Mouse (Mus musculus): ENCODE measurements at regions not wholly inside any gene's neighbourhood (a gene's known extent, or its start where the extent isn't known, plus 50 kb on each side); places are given as distances from the start of the nearest gene placed in this dataset.

DNA sequence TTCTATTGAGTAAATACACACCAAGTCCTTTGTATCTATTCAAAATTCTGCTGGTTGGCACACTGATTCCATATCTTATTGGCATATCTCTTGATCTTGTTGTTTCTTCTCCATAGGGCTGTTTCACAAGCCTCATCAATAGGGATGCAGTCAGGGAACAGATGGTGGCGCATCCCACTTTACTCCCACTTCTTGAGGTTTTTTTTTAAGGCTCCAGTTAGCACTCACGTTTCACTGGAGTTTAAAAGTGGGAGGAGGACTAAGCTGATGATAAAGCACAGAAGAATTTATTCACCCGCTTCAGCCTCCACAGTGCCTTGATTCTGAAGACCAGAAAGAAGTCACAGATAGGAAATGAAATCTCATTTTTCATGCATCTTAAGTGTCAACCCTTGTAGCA is 199.8 kb downstream of the Fam198b start:
- H3K4me3 ChIP-seq (ENCODE audit: low read depth, low read length): no peak overlapping the region
- no peaks in the 10 kb centered on the region for H3K27me3 ChIP-seq (ENCODE audit: insufficient read depth, low read length)
- no peak overlapping the region for H3K9ac ChIP-seq (replicated peaks; ENCODE audit: low read length, poor library complexity, severe bottlenecking)
- DNase-seq (ENCODE audit: low spot score) (no peak), ATAC-seq (ENCODE audit: low FRiP score) (no peak)
- no peak for TF ChIP-seq CTCF (IDR thresholded peaks at IDR 0.05)
- no peak overlapping the region for H3K4me2 ChIP-seq (ENCODE audit: low read depth, low read length, poor library complexity, severe bottlenecking)
- H3K9me3 ChIP-seq (ENCODE audit: low read length): no peaks in the 10 kb centered on the region
- WGBS: 71% methylated on average over 3 of the region's 3 CpGs
- H3K27ac ChIP-seq (ENCODE audit: low read depth, low read length): no peak overlapping the region
- no peaks in the 10 kb centered on the region for H3K36me3 ChIP-seq (ENCODE audit: insufficient read depth, low read length)
- H3K4me1 ChIP-seq (ENCODE audit: insufficient read depth, low read length): no peaks in the 10 kb centered on the region

- no peak overlapping the region for H3K9ac ChIP-seq (replicated peaks; ENCODE audit: low read length, poor library complexity, severe bottlenecking)
- no peak overlapping the region for H3K4me2 ChIP-seq (ENCODE audit: low read depth, low read length, poor library complexity, severe bottlenecking)
- no peaks in the 10 kb centered on the region for H3K4me1 ChIP-seq (ENCODE audit: insufficient read depth, low read length)
- no peak overlapping the region for H3K27ac ChIP-seq (ENCODE audit: low read depth, low read length)
- no peak overlapping the region for H3K4me3 ChIP-seq (ENCODE audit: low read depth, low read length)
- no peak for ATAC-seq (ENCODE audit: low FRiP score)
- H3K27me3 ChIP-seq (ENCODE audit: insufficient read depth, low read length): no peaks in the 10 kb centered on the region
- no peaks in the 10 kb centered on the region for H3K9me3 ChIP-seq (ENCODE audit: low read length)
- DNase-seq (ENCODE audit: low spot score): peak; percentile 14
- no peak for TF ChIP-seq CTCF (IDR thresholded peaks at IDR 0.05)
- H3K36me3 ChIP-seq (ENCODE audit: insufficient read depth, low read length): no peaks in the 10 kb centered on the region
- 90% methylated on average over 3 of the region's 3 CpGs for WGBS
Observed at GRCm38 (mm10) chr3:80099625-80100024, 215.3 kb downstream of the Fam198b start.

DNA sequence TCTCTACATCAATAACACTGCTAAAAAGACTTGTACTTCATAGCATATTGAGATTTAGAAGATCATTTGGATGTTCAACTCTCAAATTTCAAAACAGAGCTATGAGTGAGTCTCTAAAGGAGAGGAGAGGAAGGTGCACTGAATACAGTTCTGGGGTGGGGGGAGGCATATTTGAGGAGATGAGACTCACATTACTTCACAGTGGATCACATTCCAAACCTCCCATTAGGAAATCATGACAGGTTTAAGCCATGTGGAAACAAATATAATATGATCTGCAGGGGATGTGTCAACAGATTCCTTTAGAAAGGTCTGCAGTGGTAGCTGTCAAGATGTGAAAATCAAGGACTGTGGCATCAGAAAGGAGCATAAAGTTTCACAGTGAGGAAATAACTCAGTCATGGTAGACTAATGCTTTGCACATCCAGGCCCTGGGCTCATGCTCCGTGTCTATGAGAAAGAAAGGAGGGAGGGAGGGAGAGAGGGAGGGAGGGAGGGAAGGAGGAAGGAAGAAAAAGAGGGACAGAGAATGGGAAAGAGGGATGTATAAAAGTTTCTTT is 235.9 kb downstream of the Fam198b start:
- no peak for TF ChIP-seq CTCF (IDR thresholded peaks at IDR 0.05)
- WGBS: 60% methylated on average over 1 of the region's 1 CpGs

GRCm38 (mm10) chr3:80123666-80124065 is 239.3 kb downstream of the Fam198b start:
- Histone ChIP-seq H3K4me1 (ENCODE audit: insufficient read depth, low read length) (no peaks in the 10 kb centered on the region), H3K4me2 (ENCODE audit: low read depth, low read length, poor library complexity, severe bottlenecking) (no peak overlapping the region), H3K36me3 (ENCODE audit: insufficient read depth, low read length) (no peaks in the 10 kb centered on the region), H3K27ac (ENCODE audit: low read depth, low read length) (no peak overlapping the region), H3K9ac (replicated peaks; ENCODE audit: low read length, poor library complexity, severe bottlenecking) (no peak overlapping the region), H3K4me3 (ENCODE audit: low read depth, low read length) (no peak overlapping the region), H3K27me3 (ENCODE audit: insufficient read depth, low read length) (no peaks in the 10 kb centered on the region), H3K9me3 (ENCODE audit: low read length) (no peaks in the 10 kb centered on the region)
- WGBS: 82% methylated on average over 6 of the region's 6 CpGs
- no peak for DNase-seq (ENCODE audit: low spot score)
- no peak for ATAC-seq (ENCODE audit: low FRiP score)
- no peak for TF ChIP-seq CTCF (IDR thresholded peaks at IDR 0.05)

More for the DNA sequence above, 235.9 kb downstream of the Fam198b start:
- H3K4me1 ChIP-seq (ENCODE audit: insufficient read depth, low read length): no peaks in the 10 kb centered on the region
- no peaks in the 10 kb centered on the region for H3K36me3 ChIP-seq (ENCODE audit: insufficient read depth, low read length)
- no peak overlapping the region for H3K4me2 ChIP-seq (ENCODE audit: low read depth, low read length, poor library complexity, severe bottlenecking)
- no peak overlapping the region for H3K27ac ChIP-seq (ENCODE audit: low read depth, low read length)
- H3K27me3 ChIP-seq (ENCODE audit: insufficient read depth, low read length): no peaks in the 10 kb centered on the region
- H3K9ac ChIP-seq (replicated peaks; ENCODE audit: low read length, poor library complexity, severe bottlenecking): no peak overlapping the region
- H3K9me3 ChIP-seq (ENCODE audit: low read length): no peaks in the 10 kb centered on the region
- DNase-seq (ENCODE audit: low spot score) (no peak), ATAC-seq (ENCODE audit: low FRiP score) (no peak)
- no peak overlapping the region for H3K4me3 ChIP-seq (ENCODE audit: low read depth, low read length)

GRCm38 (mm10) chr3:80124621-80125020 is 240.3 kb downstream of the Fam198b start:
- ATAC-seq (ENCODE audit: low FRiP score) (no peak), DNase-seq (ENCODE audit: low spot score) (no peak)
- WGBS: 87% methylated on average over 8 of the region's 8 CpGs
- Histone ChIP-seq H3K36me3 (ENCODE audit: insufficient read depth, low read length) (no peaks in the 10 kb centered on the region), H3K9ac (replicated peaks; ENCODE audit: low read length, poor library complexity, severe bottlenecking) (no peak overlapping the region), H3K4me2 (ENCODE audit: low read depth, low read length, poor library complexity, severe bottlenecking) (no peak overlapping the region), H3K4me1 (ENCODE audit: insufficient read depth, low read length) (no peaks in the 10 kb centered on the region), H3K9me3 (ENCODE audit: low read length) (no peaks in the 10 kb centered on the region), H3K4me3 (ENCODE audit: low read depth, low read length) (no peak overlapping the region), H3K27ac (ENCODE audit: low read depth, low read length) (no peak overlapping the region), H3K27me3 (ENCODE audit: insufficient read depth, low read length) (no peaks in the 10 kb centered on the region)
- TF ChIP-seq CTCF (IDR thresholded peaks at IDR 0.05): no peak

DNA sequence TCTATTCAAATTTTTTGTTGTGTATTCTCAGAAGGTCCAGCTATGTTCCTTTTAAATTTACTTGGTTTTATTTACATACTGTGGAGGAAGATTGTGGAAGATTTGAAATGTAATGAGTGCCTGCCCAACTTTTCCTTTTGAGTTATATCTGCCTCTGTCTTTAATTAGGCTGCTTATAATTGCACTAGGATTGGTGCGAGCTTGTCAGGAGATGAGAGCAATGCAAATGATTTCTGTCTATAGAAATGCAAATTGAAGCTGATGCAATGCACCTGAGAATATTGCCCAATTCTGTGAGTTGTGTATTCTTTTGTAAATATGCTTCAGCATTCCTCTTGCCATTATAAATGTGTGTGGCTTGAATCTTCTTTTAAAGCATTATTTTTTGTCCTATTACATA is 257.4 kb downstream of the Fam198b start:
- TF ChIP-seq CTCF (IDR thresholded peaks at IDR 0.05): no peak
- no peak for DNase-seq (ENCODE audit: low spot score)
- Histone ChIP-seq H3K4me2 (ENCODE audit: low read depth, low read length, poor library complexity, severe bottlenecking) (no peak overlapping the region), H3K27me3 (ENCODE audit: insufficient read depth, low read length) (no peaks in the 10 kb centered on the region), H3K36me3 (ENCODE audit: insufficient read depth, low read length) (no peaks in the 10 kb centered on the region), H3K4me3 (ENCODE audit: low read depth, low read length) (no peak overlapping the region), H3K27ac (ENCODE audit: low read depth, low read length) (no peak overlapping the region), H3K9me3 (ENCODE audit: low read length) (no peaks in the 10 kb centered on the region), H3K4me1 (ENCODE audit: insufficient read depth, low read length) (no peaks in the 10 kb centered on the region), H3K9ac (replicated peaks; ENCODE audit: low read length, poor library complexity, severe bottlenecking) (no peak overlapping the region)
- no peak for ATAC-seq (ENCODE audit: low FRiP score)
- 15% methylated on average over 1 of the region's 1 CpGs for WGBS

Measured in midbrain, postnatal 0 days (tissue).